Mouse (Mus musculus) monocyte, adult 2 months (primary cell): Measurements from ENCODE around the gene Cacna2d4.

Source experiments
- DNase-seq, 2 experiments: peaks; one replicate each; pipeline ENCODE4 v3.0.0; 2022; ENCODE audit warnings: low spot score in 2 of 2, low read depth in 1 of 2

The Cacna2d4 gene

GRCm38 (mm10) chr6:119386821-119387220, 150.5 kb downstream of the Cacna2d4 start:
- DNase-seq = no peak

GRCm38 (mm10) chr6:119387801-119388649, 151.7 kb downstream of the Cacna2d4 start:
- no peak for DNase-seq

GRCm38 (mm10) chr6:119388650-119389012, 152.3 kb downstream of the Cacna2d4 start:
- DNase-seq = peak; percentile 80 to 89

- no peak for DNase-seq
These were observed 152.8 kb downstream of the Cacna2d4 start for GRCm38 (mm10) chr6:119389089-119389488.

GRCm38 (mm10) chr6:119390728-119391127, 154.4 kb downstream of the Cacna2d4 start:
- no peak for DNase-seq

- DNase-seq = no peak
These were observed 156.5 kb downstream of the Cacna2d4 start for GRCm38 (mm10) chr6:119392836-119393235.

- peak in 1 of 2 experiments; percentile 26 for DNase-seq
These were observed 159.3 kb downstream of the Cacna2d4 start for GRCm38 (mm10) chr6:119395421-119396308.

- DNase-seq = peak; percentile 75 to 87
These were observed 159.9 kb downstream of the Cacna2d4 start for GRCm38 (mm10) chr6:119396309-119396634.

- no peak for DNase-seq
These were observed 163.0 kb downstream of the Cacna2d4 start for GRCm38 (mm10) chr6:119399371-119399770.

GRCm38 (mm10) chr6:119400649-119401048, 164.3 kb downstream of the Cacna2d4 start:
- no peak for DNase-seq

GRCm38 (mm10) chr6:119401545-119402304, 165.4 kb downstream of the Cacna2d4 start:
- DNase-seq = no peak
